Mouse (Mus musculus): Measurements from ENCODE around the gene Ovol1.

DNA sequence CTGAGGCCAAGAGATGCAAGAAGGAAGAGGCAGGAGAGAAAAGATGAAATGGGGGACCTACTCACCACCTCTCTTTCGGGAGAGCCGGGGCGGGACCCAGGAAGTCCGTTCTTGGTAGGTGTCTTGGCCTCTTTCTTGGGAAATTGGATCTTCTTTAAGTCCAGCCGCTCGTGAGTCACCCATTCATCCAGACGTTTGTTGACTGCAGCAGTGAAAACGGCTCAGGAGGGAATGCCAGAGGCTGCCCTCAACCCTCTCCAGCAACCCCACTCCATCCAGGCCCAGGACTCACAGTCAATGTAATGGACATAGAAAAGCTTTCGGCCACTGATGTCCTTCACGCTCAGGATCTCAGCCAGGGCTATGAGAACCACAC is 48.7 kb upstream of the Ovol1 start:
- no peak for TF ChIP-seq CTCF (IDR thresholded peaks at IDR 0.05; ENCODE audit: low read depth)
- TF ChIP-seq EP300 (IDR thresholded peaks at IDR 0.05; ENCODE audit: low read depth), result no peak
